Mouse (Mus musculus): ENCODE data around the gene Urod.

The Urod gene

DNA sequence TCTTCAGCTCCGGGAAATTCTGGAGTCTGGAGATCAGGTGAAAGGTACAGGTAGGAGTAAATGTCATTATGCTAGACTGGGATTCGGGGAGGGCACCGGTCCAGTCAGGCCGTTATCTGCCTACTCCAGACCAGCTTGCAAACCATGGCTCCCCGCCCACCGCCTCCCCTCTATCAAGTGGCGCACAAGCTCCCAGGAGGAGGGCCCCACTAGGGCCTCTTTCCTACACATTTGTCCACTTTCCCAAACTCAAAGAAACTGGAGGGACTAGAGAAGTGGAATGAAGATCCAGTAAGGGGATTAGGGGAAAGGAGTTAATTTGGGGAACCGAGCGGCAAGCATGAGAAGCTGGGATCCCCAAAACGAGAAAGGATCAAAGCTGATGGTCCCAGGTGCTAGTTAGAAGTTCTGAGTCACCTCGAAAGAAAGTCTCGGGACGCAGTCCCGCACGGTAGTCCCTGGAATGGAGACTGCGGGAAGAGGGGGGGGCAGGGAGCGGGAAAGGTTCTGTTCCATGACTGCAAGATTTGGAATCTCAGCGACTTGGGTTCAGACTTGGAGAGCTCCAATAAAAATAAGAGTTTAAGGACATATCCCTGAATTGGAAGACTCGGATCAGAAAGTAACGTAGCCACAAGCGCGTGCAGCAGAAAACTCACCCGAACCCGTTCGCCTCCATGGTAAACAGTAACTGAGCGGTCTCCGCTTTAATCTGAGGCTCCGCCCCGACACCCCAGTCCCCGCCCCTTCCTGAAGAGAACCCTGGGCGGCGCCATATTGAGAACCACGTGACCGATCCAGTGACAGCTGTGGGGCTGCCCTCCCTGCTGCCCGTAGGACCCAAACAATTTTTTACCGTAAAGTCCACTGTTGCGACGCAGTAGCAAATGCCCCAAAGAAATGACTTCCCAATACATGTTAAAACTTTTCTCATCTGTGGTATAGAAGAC, at the start of gene Urod:
Gene Urod (minus strand): TSS at position 742 of the 950 bp plus-strand sequence.
- DNase-seq (ENCODE audit: low spot score): peak; percentile 97

DNA sequence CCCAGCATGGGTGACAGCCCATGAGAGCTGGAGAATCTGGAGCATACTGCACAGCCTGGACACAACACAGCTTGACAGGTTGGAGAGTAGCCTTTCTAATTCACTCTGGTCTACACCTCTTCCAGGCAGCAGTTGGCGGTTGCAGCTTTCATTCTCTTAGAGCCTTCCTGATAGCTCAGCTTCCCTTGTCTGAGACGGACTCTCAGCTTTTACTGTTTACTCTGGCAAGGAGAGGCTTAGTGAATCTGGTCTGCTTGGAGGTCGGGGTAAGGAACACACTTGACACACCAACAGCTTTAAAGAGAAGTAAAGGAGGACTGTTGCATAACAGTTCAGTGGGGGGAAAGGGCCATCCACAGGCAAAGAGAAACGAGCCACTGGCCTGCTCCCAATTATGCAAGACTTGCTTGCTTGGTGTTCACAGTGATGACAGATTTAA, 47.1 kb upstream of the Urod start:
- peak; percentile 92 for DNase-seq (ENCODE audit: low spot score)

DNA sequence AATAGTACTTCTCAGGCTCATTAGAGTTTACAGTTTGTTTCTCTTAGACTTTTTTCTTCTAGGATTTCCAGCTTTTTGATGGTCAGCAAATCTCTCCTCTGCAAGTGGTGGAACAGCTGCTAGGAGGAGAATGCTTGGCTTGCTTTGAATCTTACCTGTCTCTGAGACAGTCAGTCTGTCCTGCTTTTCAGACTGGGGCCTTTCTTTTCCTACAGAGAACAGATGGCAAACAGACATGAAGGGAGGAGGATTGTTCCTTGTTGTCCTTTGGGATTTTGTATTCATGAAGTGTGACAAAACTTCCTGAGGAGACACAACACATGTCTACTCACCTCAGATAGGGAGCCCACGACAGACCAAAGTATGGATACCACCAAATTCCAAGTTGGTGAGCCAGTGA, 46.6 kb upstream of the Urod start:
- no peak for DNase-seq (ENCODE audit: low spot score)

DNA sequence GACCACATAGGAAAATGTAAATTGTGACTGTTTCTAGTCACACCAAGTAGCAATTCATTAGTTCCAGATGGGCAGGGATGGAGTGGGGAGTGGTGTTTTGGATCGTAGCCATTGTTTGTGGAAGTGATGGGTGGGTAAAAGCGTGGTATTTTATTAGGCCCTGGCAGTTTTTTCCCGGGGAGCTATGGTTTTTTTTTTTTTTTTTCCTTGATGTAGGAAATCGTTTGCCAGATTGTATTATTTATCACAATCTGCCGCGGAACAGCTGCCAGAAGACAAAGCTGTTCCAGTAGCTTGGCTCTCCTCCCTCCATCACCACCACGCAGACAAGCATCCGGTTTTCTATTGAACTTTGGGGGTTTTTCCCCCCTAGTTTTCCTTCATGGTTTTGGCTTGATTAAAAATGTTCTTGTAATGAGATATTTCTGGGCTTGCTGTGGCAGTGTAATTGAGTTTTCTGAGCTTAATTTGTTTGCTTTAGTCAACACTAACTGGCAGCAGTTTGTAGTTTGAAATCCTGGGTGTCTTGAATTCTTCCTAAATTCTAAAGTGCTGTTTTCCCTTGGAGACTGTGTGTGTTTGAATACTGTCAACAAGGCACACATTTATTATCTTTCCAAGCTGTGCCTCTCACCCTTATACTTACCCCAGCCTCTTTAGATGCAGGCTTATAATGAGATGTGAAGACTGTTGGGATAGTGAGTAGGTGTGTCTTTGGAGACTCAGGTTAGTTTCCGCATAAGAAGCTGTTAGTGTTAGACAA, 45.9 kb upstream of the Urod start:
- peak; percentile 49 for DNase-seq (ENCODE audit: low spot score)

DNA sequence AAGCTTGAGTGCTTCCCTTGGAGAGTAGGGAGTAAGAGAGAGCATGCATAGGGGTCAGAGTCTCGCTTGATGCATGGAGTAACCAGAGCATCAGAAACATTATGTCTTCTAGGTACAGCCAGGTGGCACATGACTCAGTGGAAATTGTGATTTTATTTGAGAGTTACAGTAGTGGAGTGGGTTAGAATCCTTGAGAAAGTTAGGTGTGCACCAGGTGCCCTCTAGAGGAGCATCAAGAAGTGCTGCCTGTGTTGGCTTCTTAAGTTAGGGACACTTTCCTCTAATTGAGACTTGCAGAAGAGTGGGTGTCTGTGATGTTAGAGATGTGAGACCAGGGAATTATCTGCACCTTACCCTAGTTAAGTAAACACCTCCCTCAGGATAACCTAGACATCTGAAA, 36.9 kb upstream of the Urod start:
- DNase-seq (ENCODE audit: low spot score): no peak

DNA sequence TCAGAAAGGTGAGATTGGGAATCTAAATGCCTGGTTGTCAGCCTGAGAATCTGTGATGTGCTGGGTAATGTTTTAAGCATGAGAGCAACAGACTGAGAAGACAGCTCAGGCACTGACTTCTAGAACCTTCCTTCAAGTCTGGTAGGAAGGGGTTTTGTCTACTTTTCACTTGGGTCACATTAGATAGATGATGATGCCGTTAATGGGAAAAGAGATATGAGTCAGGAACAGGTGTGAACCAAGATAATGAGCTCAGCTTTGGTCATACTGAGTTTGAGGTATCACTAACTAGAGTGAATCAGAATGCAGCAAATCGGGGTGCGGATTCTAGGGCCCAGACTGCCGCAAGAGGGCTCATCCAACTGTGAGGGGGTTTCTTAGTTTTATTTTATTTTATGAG, 29.3 kb upstream of the Urod start:
- no peak for DNase-seq (ENCODE audit: low spot score)

DNA sequence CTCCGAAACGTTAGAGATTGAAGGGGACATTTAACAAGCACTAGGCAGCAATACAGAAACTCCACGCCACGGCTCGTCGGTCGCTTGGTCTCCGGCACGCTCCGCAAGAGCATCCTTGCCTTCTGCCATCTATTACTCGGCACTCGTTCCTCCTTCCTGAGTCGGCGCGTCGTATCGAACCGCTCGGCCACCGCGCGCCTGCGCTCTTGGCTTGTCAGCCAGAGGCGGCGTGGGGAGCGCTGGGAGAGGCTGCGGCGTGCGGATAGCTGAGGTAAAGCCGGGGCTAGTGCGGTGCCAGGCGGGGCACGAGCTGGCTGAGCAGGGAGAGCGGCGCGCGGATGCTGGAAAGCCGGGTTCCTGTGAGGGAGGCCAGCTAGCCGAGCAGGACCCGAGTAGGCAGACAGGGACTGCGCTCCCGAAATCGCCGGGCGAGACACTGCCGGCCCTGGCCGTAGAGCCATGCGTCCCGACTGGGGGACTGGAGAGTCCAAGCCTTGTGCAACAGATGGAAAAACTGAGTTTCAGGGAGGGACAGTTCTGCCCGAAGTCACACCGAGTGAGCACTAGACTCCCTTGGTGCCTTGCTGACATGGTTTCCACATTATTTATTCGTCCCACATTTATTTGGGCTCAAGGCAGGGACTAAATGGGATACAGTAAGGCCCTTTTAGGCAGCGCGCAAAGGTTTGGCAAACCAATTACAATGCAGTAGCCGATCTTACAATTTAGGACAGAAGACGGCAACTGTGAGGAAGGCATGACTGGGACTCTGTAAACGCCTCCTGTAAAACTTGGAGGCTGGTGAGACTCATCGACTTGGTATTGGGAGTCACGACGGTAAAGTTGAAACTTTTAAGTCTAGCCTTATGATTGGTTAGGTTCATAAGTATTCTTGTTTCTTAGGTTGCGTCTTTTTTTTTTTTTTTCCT, 25.3 kb upstream of the Urod start, which contains the start of gene Eif2b3:
Gene Eif2b3 (plus strand): TSS at position 197 of the 929 bp plus-strand sequence.
- peak; percentile 90 for DNase-seq (ENCODE audit: low spot score)

DNA sequence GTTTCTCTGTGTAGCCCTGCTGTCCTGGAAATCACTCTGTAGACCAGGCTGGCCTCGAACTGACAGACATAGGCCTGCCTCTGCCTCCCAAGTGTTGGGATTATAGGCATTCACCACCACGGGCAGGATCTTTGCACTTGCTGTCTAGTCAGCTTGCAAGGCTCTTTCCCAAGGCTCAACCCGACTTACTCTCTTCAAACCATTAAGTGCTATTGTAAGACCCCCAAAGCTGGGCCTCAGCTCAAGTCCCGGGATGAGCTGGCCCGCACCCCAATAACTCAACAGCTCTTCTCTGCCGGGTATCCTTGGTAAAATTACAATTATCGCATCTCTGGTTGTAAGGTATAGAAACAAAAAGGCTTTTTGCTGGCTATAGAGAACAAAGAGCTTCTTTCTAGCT, 24.1 kb upstream of the Urod start:
- DNase-seq (ENCODE audit: low spot score): no peak

DNA sequence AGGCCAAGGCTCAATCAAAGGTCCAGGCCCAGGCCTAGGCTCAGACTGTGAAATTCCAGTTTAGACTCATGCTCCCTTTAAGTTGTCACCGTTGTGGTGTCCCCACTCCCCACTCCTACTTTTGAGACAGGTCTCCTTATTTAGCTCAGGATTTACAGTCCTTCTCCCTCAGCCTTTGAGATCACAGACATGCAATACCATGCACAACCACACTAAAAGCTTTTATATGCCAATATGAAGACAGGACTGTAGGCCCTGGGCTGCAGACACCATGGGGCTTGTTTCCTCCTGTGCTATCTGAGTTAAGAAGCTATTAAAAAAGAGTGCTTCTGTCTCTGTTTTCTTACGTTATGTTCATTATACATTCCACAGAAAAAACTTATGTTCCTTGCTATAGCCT, 23.5 kb upstream of the Urod start:
- no peak for DNase-seq (ENCODE audit: low spot score)

DNA sequence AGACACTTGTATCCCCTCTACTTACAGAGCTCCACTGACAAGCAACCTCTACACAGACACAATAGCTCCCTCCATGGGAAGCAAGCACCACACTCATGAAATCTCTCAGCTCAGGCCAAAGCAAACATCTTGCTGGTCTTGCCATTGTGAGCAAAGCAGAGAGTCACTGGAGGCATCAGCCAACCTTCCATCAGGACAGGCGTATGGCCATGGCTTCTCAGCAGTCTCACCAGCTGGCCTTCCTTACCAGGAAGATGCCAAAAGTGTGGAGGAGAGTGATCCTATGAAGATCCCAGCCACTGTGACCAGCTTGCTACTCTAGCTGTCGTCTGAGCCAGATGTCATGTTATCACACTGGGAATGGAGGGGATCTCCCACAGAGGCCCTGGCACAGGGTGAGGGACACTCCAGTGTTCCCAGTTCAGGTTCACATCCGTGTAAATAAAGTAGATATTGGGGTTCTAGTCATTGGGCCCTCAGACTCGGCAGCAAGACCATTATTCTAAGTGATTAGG, 20.7 kb upstream of the Urod start:
- DNase-seq (ENCODE audit: low spot score): no peak

DNA sequence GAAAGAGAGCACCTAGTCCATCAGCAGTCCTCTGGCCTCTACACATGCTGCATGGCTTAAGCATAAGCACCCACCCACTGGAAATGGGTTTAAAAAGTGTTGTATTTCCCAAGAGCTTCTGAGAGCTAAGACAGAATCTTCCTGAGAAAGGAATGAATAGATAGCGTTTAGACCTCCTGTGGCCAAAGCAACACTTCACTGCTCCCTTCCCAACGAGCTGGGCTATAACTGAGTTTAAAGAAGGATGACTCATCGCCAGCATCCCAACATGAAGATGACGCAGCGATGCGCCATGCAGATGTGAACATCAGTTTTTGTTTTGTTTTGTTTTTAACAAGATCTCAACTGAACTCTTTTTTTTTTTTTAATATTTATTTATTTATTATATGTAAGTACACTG, 19.4 kb upstream of the Urod start:
- DNase-seq (ENCODE audit: low spot score): no peak

DNA sequence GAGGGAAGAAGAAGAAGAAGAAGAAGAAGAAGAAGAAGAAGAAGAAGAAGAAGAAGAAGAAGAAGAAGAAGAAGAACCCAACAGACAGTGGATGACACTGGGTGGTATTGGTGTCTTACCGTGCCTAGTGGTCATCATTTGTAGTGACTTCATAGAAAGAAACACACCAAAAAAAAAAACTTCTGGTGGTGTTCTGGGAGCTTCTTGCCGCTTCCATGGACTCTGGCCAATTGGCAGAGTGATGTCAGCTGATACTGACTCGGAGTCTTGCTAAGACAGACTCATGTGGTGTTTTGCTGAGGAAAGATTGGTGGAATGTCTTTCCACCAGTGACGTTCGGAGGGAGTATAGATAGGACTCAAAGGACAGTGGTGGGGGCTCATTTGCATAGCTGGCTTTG, 16.0 kb upstream of the Urod start:
- DNase-seq (ENCODE audit: low spot score): no peak

DNA sequence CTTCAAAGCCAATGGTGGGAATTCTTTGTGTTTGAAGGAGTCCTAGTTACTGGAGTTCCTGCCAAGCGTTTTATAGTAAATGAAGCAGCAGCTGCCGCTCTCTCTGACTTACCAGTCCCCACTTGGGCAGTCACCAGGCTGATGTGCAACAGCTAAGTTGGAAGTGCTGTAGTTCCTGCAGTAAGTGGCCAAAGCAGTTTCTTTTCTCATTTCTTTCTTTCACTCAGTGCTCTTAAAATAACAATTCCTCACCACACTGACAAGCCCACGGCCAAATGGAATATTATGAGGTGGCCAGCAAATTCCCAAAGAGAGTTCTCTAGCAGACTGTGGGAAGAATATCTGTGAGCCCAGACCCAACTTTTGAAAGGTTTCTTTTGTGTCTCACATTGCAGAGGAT, 12.8 kb upstream of the Urod start:
- DNase-seq (ENCODE audit: low spot score): no peak

DNA sequence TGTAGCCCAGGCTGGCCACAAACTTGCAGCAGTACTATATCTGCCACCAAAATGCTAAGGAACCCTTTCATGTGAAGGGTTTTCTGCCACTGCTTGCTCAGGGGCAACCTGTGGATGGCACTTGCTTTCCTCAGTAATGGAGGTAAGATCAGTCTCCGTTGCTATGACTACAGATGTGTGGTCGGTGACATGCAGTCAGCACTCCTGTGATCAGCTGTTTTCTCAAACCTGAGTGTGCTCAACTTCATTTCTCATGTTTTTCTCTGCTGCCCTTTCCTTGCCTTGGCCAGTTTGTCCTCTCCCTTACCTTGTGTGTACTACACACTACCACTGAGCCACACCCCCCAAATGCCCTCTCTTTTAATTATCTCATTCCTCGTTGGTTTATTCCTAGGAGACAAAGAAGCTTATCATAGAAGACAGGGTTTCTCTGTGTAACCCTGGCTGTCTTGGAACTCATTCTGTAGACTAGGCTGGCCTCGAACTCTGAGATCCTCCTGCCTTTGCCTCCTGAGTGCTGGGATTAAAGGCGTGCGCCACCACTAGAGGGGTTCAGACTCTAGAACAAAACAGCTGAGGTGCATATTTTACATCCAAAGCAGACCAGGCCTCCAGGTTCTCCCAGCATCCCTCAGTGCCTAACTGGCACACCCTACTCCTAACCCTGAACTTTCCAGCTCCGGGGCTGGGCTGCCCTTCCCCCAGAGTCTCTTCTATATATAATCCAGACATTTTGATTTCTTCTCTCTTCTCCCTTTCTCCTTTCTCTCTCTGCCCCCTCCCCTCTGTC, 11.6 kb upstream of the Urod start:
- no peak for DNase-seq (ENCODE audit: low spot score)

DNA sequence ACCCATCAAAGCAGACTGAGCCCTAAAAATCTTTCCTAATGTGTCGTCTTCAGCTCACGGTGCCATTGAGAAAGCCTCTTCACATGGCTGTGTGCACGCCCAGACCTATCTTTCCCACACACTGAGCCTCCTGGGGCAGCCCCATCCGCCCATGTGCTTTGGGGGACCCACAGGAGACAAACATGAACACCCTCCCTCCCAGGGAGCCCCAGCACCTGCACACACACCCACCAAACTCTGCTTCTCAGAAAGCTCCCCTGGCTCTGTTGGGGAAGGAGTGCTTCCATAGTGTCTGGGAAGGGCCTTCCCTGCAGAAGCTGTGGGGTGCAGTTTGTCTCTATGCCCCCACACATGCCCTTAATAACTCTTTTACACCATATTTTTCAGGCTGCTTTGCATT, 10.4 kb upstream of the Urod start:
- DNase-seq (ENCODE audit: low spot score): no peak

DNA sequence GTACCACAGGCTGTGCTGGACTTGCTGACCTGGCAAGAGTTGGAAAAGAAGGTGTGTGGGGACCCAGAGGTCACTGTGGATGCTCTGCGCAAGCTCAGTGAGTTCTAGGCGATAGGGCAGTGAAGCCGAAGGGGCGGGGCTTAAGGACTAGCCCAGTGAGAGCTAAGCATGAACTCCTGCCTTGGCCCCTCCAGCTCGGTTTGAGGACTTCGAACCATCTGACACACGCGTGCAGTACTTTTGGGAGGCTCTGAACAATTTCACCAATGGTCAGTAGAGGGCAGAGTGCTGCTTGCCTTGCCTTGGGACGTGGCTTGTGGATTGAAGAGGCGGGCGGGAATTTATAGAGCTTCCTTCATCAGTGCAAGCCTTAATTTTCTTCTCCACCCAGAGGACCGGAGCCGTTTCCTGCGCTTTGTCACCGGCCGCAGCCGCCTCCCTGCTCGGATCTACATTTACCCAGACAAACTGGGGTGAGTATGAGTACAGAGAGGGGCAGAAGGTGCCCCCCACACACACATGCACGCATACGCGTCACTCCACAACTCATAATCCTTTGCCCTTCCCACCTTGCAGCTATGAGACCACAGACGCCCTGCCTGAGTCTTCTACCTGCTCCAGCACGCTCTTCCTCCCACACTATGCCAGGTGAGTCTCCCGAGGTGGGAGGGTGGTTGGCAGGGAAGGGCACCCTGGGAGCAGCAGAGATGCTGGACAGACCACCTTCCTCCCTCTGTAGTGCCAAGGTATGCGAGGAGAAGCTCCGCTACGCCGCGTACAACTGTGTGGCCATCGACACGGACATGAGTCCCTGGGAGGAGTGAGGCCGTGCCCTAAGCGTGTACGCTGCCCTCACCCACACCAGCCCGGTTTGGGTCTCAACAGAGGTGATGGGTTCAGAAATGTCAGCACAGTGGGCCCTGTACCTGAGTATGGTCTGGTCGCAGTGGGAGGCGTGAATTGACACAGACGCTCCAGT, 8.6 kb upstream of the Urod start:
- DNase-seq (ENCODE audit: low spot score): peak; percentile 70

DNA sequence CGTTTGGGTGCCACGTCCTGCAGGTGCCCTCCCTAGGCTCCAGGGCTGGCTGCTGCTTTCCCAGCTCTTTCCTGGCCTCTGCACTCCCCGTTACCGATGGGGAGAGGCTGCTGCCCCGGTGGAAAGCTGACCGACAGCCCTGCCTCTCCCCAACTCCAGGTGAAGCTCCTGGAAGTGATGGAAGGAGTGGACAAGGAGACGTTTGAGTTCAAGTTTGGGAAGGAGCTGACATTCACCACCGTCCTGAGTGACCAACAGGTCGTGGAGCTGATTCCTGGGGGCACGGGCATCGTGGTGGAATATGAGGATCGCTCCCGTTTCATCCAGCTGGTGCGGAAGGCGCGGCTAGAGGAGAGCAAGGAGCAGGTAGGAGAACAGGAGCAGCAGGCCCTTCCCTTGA, 7.7 kb upstream of the Urod start:
- DNase-seq (ENCODE audit: low spot score): no peak

DNA sequence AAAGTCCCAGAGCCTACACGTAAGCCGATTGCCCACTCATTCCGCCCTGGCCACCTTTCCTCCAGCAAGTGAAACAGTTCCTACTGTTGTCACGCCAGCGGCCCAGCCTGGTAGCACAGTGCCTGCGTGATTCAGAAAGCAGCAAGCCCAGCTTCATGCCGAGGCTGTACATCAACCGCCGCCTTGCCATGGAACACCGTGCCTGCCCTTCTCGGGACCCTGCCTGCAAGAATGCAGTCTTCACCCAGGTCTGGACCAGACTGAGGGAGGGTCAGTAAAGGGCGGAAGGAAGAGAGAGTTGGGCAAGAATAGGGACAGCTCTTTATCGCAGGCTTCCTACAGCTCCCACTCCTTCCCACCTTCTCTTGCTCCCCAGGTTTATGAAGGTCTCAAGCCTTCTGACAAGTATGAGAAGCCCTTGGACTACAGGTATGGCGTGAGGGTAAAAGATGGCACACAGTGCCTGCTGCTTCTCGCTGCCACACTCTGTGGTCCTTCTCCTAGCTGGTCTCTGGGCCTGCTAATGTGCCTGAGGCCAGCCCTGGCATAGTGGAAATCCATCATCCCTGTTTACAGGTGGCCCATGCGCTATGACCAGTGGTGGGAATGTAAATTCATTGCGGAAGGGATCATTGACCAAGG, 5.4 kb upstream of the Urod start:
- DNase-seq (ENCODE audit: low spot score): no peak

DNA sequence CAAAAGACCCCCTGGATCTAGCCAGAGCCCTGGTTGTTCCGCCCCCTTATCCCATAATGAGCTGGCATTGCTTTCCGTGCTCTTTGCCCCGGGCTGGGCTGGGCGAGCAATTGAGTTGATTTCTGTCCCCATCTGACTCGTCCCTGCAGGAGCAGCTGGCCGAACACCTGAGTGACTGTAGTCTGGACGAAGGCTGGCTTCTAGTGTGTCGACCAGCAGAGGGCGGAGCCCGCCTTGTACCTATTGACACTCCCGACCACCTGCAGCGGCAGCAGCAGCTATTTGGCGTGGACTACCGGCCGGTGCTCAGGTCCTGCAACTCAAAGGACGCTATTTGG, 1.6 kb upstream of the Urod start:
- peak; percentile 51 for DNase-seq (ENCODE audit: low spot score)

Data from lung, postnatal 25 days (tissue).